Mouse (Mus musculus) stomach, embryonic 16.5 days (tissue): Measurements from ENCODE around the gene Asb14. TPM values are rescaled to one million over a fixed set of nuclear protein-coding genes. Genes with fewer than 3 reads are reported as not detected.

Source experiments
- ATAC-seq: fragments of 200-750 bp; cut with Nextera tagmentation; 2 replicates; pipeline ENCODE4 v1.8.0; 2017; ENCODE audit warnings: moderate number of reproducible peaks, moderate TSS enrichment; ENCODE audit not compliant: insufficient read depth, low FRiP score
- H3K27ac ChIP-seq: fragments of 300-500 bp; sonication (generic); 2 replicates; pipeline ENCODE4 v1.5.1; 2014; ENCODE audit warnings: low read length
- H3K27me3 ChIP-seq: fragments of 300-500 bp; sonication (generic); 2 replicates; pipeline ENCODE4 v1.6.1; 2014; ENCODE audit warnings: low read length, control low read depth, mixed read lengths; ENCODE audit not compliant: control insufficient read depth, insufficient read depth
- H3K36me3 ChIP-seq: fragments of 300-500 bp; sonication (generic); 2 replicates; pipeline ENCODE4 v1.6.1; 2014; ENCODE audit warnings: low read length; ENCODE audit not compliant: control insufficient read depth, insufficient read depth
- H3K4me1 ChIP-seq: fragments of 300-500 bp; sonication (generic); 2 replicates; pipeline ENCODE4 v1.6.1; 2014; ENCODE audit warnings: low read length, control low read depth, mixed read lengths; ENCODE audit not compliant: control insufficient read depth, insufficient read depth
- H3K4me2 ChIP-seq: fragments of 300-500 bp; sonication (generic); 2 replicates; pipeline ENCODE4 v1.6.1; 2014; ENCODE audit warnings: low read depth, low read length, mixed read lengths
- H3K4me3 ChIP-seq: fragments of 300-500 bp; sonication (generic); replicated peaks from 2 replicates; pipeline ENCODE4 v1.5.1; 2014; ENCODE audit warnings: mild to moderate bottlenecking, low read length
- H3K9ac ChIP-seq: fragments of 300-500 bp; sonication (generic); 2 replicates; pipeline ENCODE4 v1.6.1; 2014; ENCODE audit warnings: low read length
- H3K9me3 ChIP-seq: fragments of 300-500 bp; sonication (generic); replicated peaks from 2 replicates; pipeline ENCODE4 v1.6.1; 2016; ENCODE audit warnings: low read length, control low read depth; ENCODE audit not compliant: control insufficient read depth
- WGBS: fragments of 180-500 bp; shearing (Covaris S2); extraction: QIAGEN DNeasy Blood & Tissue Kit; methylation state at CpG from one replicate; pipeline ENCODE4 v1.1.7; 2014; 5-methylcytosine and 5-hydroxymethylcytosine counted together
- polyA plus RNA-seq: library from polyadenylated mRNA; unstranded; fragments of >200 nt; fragmentation: Nextera tagmentation; extraction: Ambion mirVana; gene quantifications from 2 replicates; pipeline ENCODE4 v1.2.1, GENCODE M21; 2015

Gene Asb14
- polyA plus RNA-seq, result 0.16 TPM in 1 of 2 replicates, not detected in the other

- H3K4me1 ChIP-seq, result no peaks in the 10 kb centered on the region
- WGBS, result 89% methylated on average over 4 of the region's 4 CpGs
- H3K4me2 ChIP-seq, result no peak within 1 kb of the TSS
- no peak within 1 kb of the TSS for H3K27ac ChIP-seq
- no peaks in the 10 kb centered on the region for H3K36me3 ChIP-seq
- no peaks in the 10 kb centered on the region for H3K9me3 ChIP-seq
- no peak within 1 kb of the TSS for H3K9ac ChIP-seq
- no peak for ATAC-seq
- no peaks in the 10 kb centered on the region for H3K27me3 ChIP-seq
- no peak within 1 kb of the TSS for H3K4me3 ChIP-seq
Observed at GRCm38 (mm10) chr14:26894392-26894791, at the start of gene Asb14. Gene Asb14, plus strand, starts transcription at chr14:26894557.

- no peak for ATAC-seq
- H3K36me3 ChIP-seq, result no peaks in the 10 kb centered on the region
- 88% methylated on average over 8 of the region's 8 CpGs for WGBS
Observed at GRCm38 (mm10) chr14:26853053-26853452, 41.3 kb upstream of the Asb14 start.

GRCm38 (mm10) chr14:26854066-26854465, 40.3 kb upstream of the Asb14 start:
- Histone ChIP-seq H3K9me3 (no peaks in the 10 kb centered on the region), H3K9ac (no peak overlapping the region), H3K27ac (no peak overlapping the region), H3K36me3 (no peaks in the 10 kb centered on the region), H3K4me1 (no peaks in the 10 kb centered on the region), H3K4me2 (no peak overlapping the region), H3K4me3 (no peak overlapping the region), H3K27me3 (no peaks in the 10 kb centered on the region)
- ATAC-seq, result no peak
- 48% methylated on average over 2 of the region's 2 CpGs for WGBS

More at GRCm38 (mm10) chr14:26853053-26853452, 41.3 kb upstream of the Asb14 start:
- H3K27me3 ChIP-seq, result no peaks in the 10 kb centered on the region
- no peak overlapping the region for H3K9ac ChIP-seq
- no peak overlapping the region for H3K4me3 ChIP-seq
- no peaks in the 10 kb centered on the region for H3K4me1 ChIP-seq
- no peak overlapping the region for H3K4me2 ChIP-seq
- no peaks in the 10 kb centered on the region for H3K9me3 ChIP-seq
- no peak overlapping the region for H3K27ac ChIP-seq

- WGBS, result 53% methylated on average over 2 of the region's 2 CpGs
- Histone ChIP-seq H3K4me3 (no peak overlapping the region), H3K4me1 (no peaks in the 10 kb centered on the region), H3K27me3 (no peaks in the 10 kb centered on the region), H3K9ac (no peak overlapping the region), H3K27ac (no peak overlapping the region), H3K4me2 (no peak overlapping the region), H3K9me3 (no peaks in the 10 kb centered on the region), H3K36me3 (no peaks in the 10 kb centered on the region)
- ATAC-seq, result no peak
Observed at GRCm38 (mm10) chr14:26858364-26858763, 36.0 kb upstream of the Asb14 start.

- Histone ChIP-seq H3K36me3 (no peaks in the 10 kb centered on the region), H3K4me2 (no peak overlapping the region), H3K4me1 (no peaks in the 10 kb centered on the region), H3K9me3 (no peaks in the 10 kb centered on the region), H3K9ac (no peak overlapping the region), H3K27ac (no peak overlapping the region), H3K27me3 (no peaks in the 10 kb centered on the region), H3K4me3 (no peak overlapping the region)
- no peak for ATAC-seq
- 80% methylated on average over 3 of the region's 3 CpGs for WGBS
Observed at GRCm38 (mm10) chr14:26859024-26859423, 35.3 kb upstream of the Asb14 start.

GRCm38 (mm10) chr14:26867356-26867755, 27.0 kb upstream of the Asb14 start:
- Histone ChIP-seq H3K4me1 (no peaks in the 10 kb centered on the region), H3K27ac (no peak overlapping the region), H3K4me2 (no peak overlapping the region), H3K9ac (no peak overlapping the region), H3K9me3 (no peaks in the 10 kb centered on the region), H3K27me3 (no peaks in the 10 kb centered on the region), H3K4me3 (no peak overlapping the region), H3K36me3 (no peaks in the 10 kb centered on the region)
- WGBS, result 71% methylated on average over 9 of the region's 9 CpGs
- ATAC-seq, result no peak

- Histone ChIP-seq H3K36me3 (no peaks in the 10 kb centered on the region), H3K9me3 (no peaks in the 10 kb centered on the region), H3K4me3 (no peak overlapping the region), H3K4me2 (no peak overlapping the region), H3K9ac (no peak overlapping the region), H3K27me3 (no peaks in the 10 kb centered on the region), H3K4me1 (no peaks in the 10 kb centered on the region), H3K27ac (no peak overlapping the region)
- ATAC-seq, result no peak
- WGBS, result 87% methylated on average over 5 of the region's 5 CpGs
Observed at GRCm38 (mm10) chr14:26868299-26868698, 26.1 kb upstream of the Asb14 start.

GRCm38 (mm10) chr14:26878756-26879155, 15.6 kb upstream of the Asb14 start:
- ATAC-seq, result no peak
- H3K27ac ChIP-seq, result no peak overlapping the region
- 63% methylated on average over 4 of the region's 4 CpGs for WGBS

GRCm38 (mm10) chr14:26879976-26880375, 14.4 kb upstream of the Asb14 start:
- no peak overlapping the region for H3K4me3 ChIP-seq
- H3K9me3 ChIP-seq, result no peaks in the 10 kb centered on the region
- H3K27me3 ChIP-seq, result no peaks in the 10 kb centered on the region
- no peak overlapping the region for H3K4me2 ChIP-seq
- H3K27ac ChIP-seq, result no peak overlapping the region
- no peaks in the 10 kb centered on the region for H3K36me3 ChIP-seq
- no peak overlapping the region for H3K9ac ChIP-seq
- ATAC-seq, result no peak
- 67% methylated on average over 2 of the region's 2 CpGs for WGBS
- no peaks in the 10 kb centered on the region for H3K4me1 ChIP-seq

More at GRCm38 (mm10) chr14:26878756-26879155, 15.6 kb upstream of the Asb14 start:
- Histone ChIP-seq H3K4me1 (no peaks in the 10 kb centered on the region), H3K9me3 (no peaks in the 10 kb centered on the region), H3K36me3 (no peaks in the 10 kb centered on the region), H3K4me2 (no peak overlapping the region), H3K9ac (no peak overlapping the region), H3K27me3 (no peaks in the 10 kb centered on the region; the same call in 1 of the 2 replicates), H3K4me3 (no peak overlapping the region)

GRCm38 (mm10) chr14:26881700-26882099, 12.7 kb upstream of the Asb14 start:
- 67% methylated on average over 5 of the region's 5 CpGs for WGBS
- ATAC-seq, result no peak
- H3K27ac ChIP-seq, result no peak overlapping the region
- H3K4me3 ChIP-seq, result no peak overlapping the region
- H3K9me3 ChIP-seq, result no peaks in the 10 kb centered on the region
- no peak overlapping the region for H3K9ac ChIP-seq
- no peaks in the 10 kb centered on the region for H3K4me1 ChIP-seq
- H3K27me3 ChIP-seq, result no peaks in the 10 kb centered on the region
- H3K4me2 ChIP-seq, result no peak overlapping the region
- H3K36me3 ChIP-seq, result no peaks in the 10 kb centered on the region
